In genomic region chr11:120350711-120351110, GRCm38 (mm10) we compare ENCODE assay signal across 9 mouse cellular contexts. TPM values are rescaled to one million over a fixed set of nuclear protein-coding genes. Genes with fewer than 3 reads are reported as not detected.
A peak's percentile ranks its signal among the peaks of the same experiment; 100 is the strongest.
DNase-seq lines count a peak whose midpoint lies in the region; ATAC-seq and TF ChIP-seq lines count a peak whose summit lies in the region.
"Had no signal": no experiment of that assay in that cellular context is flagged by ENCODE, and none has a peak within 500 bp of the region (broad histone marks: within the 10 kb centered on the region; RNA-seq: fewer than 3 reads in every experiment).

No protein-coding gene starts in this region.

- peaks cover 30% of the 10 kb centered on the region for H3K4me1 ChIP-seq in testis, adult 2 months (ENCODE audit: control insufficient read depth, insufficient read depth, low read length)
- peaks cover 56% of the 10 kb centered on the region for H3K4me1 ChIP-seq in heart, embryonic 13.5 days

- no peak for TF ChIP-seq CTCF in testis, adult 2 months (IDR thresholded peaks at IDR 0.05; ENCODE audit: control insufficient read depth, insufficient read depth, insufficient replicate concordance, low read depth, low read length)

- H3K36me3 ChIP-seq in testis, adult 2 months (ENCODE audit: control insufficient read depth, insufficient read depth, low read length) = no peaks in the 10 kb centered on the region
- H3K36me3 ChIP-seq in heart, embryonic 13.5 days = peaks cover 19% of the 10 kb centered on the region

- TF ChIP-seq POLR2A in testis, adult 2 months (IDR thresholded peaks at IDR 0.05; ENCODE audit: control insufficient read depth, low read depth, low read length) = no peak

- ATAC-seq in heart, embryonic 13.5 days (ENCODE audit: extremely low read depth, insufficient number of reproducible peaks, low FRiP score, low TSS enrichment) = no peak

- H3K4me3 ChIP-seq in testis, adult 2 months (ENCODE audit: control insufficient read depth, low read depth, low read length) = peak overlapping the region; percentile 94
- H3K4me3 ChIP-seq in heart, embryonic 13.5 days = peak overlapping the region; percentile 100

- peak overlapping the region; percentile 89 for H3K27ac ChIP-seq in testis, adult 2 months (ENCODE audit: control insufficient read depth, insufficient read depth, low read depth, low read length)
- H3K27ac ChIP-seq in heart, embryonic 13.5 days (replicated peaks) = peak overlapping the region; percentile 100

- no peaks in the 10 kb centered on the region for H3K9me3 ChIP-seq in heart, embryonic 13.5 days

- no peaks in the 10 kb centered on the region for H3K27me3 ChIP-seq in testis, adult 2 months (ENCODE audit: control insufficient read depth, insufficient read depth, low read length)
- H3K27me3 ChIP-seq in heart, embryonic 13.5 days (replicated peaks) = no peaks in the 10 kb centered on the region

- peak overlapping the region; percentile 100 for H3K9ac ChIP-seq in heart, embryonic 13.5 days

- WGBS in heart, embryonic 13.5 days = 16% methylated on average over 11 of the region's 11 CpGs

- no peak for DNase-seq in testis, postnatal 14 days (ENCODE audit: low spot score)
- DNase-seq in embryo, embryonic 10.5 days (ENCODE audit: low spot score) = peak; percentile 55
- peak; percentile 68 for DNase-seq in kidney, postnatal 10 days
- DNase-seq in lung, postnatal 25 days (ENCODE audit: low spot score) = peak; percentile 79
- DNase-seq in yolk sac, embryonic 10.5 days (ENCODE audit: low spot score) = peak; percentile 69
- no peak for DNase-seq in layer of hippocampus, postnatal 36 days

- peak overlapping the region; percentile 96 for H3K4me2 ChIP-seq in heart, embryonic 13.5 days

RNA-seq across cellular contexts. Expression of gene Actg1, which starts 2.4 kb away (rescaled TPM):
- 670 and 672 TPM in 2 replicates for polyA plus RNA-seq in testis, adult 2 months (2012; rRNA removed)
- 1,234 and 1,290 TPM in 2 replicates for polyA plus RNA-seq in heart, embryonic 13.5 days (2015; fragmentation: Nextera tagmentation; extraction: Ambion mirVana)
- total RNA-seq in layer of hippocampus, postnatal 36 days (2021) = 1,000 to 10,000 TPM; 1,262 to 1,401 TPM

RNA-seq across cellular contexts. Expression of gene Fscn2, which starts 10.6 kb away (rescaled TPM):
- polyA plus RNA-seq in testis, adult 2 months (2012; rRNA removed) = 1.6 and 2.1 TPM in 2 replicates
- 0.31 and 0.50 TPM in 2 replicates for polyA plus RNA-seq in heart, embryonic 13.5 days (2015; fragmentation: Nextera tagmentation; extraction: Ambion mirVana)
- 1 to 10 TPM in 1 of 2 experiments, not detected in 1; 1.0 TPM for total RNA-seq in layer of hippocampus, postnatal 36 days (2021)
- total RNA-seq: common myeloid progenitor, adult 5-6 weeks had no signal

RNA-seq across cellular contexts. Expression of gene Faap100, which starts 27.9 kb away (rescaled TPM):
- polyA plus RNA-seq in testis, adult 2 months (2012; rRNA removed) = 57.8 and 67.1 TPM in 2 replicates
- polyA plus RNA-seq in heart, embryonic 13.5 days (2015; fragmentation: Nextera tagmentation; extraction: Ambion mirVana) = 29.1 and 33.5 TPM in 2 replicates
- 10 to 100 TPM; 17.3 to 21.6 TPM for total RNA-seq in layer of hippocampus, postnatal 36 days (2021)

Comparison
In these comparisons a context has a peak if more than half of its experiments do, and no peak if none do; other contexts are left out.
1. DNase-seq: peak in embryo, embryonic 10.5 days (single experiment), kidney, postnatal 10 days (single experiment), lung, postnatal 25 days (single experiment) and yolk sac, embryonic 10.5 days (single experiment); none in testis, postnatal 14 days (single experiment) and layer of hippocampus, postnatal 36 days (0 of 2).